Mouse (Mus musculus): ENCODE data around the gene Parp11. TPM values are rescaled to one million over a fixed set of nuclear protein-coding genes. Genes with fewer than 3 reads are reported as not detected.
"Not testable (repeated sequence)": the region's sequence is repeated elsewhere in the genome, so short reads cannot be mapped to it uniquely, and the experiment has no call there.

Gene Parp11
- polyA plus RNA-seq, 1 experiment, result 6.7 TPM

- DNase-seq (ENCODE audit: low read depth, low spot score), result no peak
Measured at GRCm38 (mm10) chr6:127492561-127492960, 45.9 kb downstream of the Parp11 start.

GRCm38 (mm10) chr6:127493750-127494149, 47.1 kb downstream of the Parp11 start:
- no peak for DNase-seq (ENCODE audit: low read depth, low spot score)
- 93% methylated on average over 13 of the region's 13 CpGs for WGBS

More at GRCm38 (mm10) chr6:127492561-127492960, 45.9 kb downstream of the Parp11 start:
- WGBS, result 86% methylated on average over 4 of the region's 4 CpGs

- WGBS, result 33% methylated on average over 9 of the region's 9 CpGs
- DNase-seq (ENCODE audit: low read depth, low spot score), result no peak
Measured at GRCm38 (mm10) chr6:127494357-127494756, 47.7 kb downstream of the Parp11 start.

- 95% methylated on average over 2 of the region's 2 CpGs for WGBS
- no peak for DNase-seq (ENCODE audit: low read depth, low spot score)
Measured at GRCm38 (mm10) chr6:127495251-127495650, 48.6 kb downstream of the Parp11 start.

- DNase-seq (ENCODE audit: low read depth, low spot score), result no peak
- 48% methylated on average over 6 of the region's 6 CpGs for WGBS
Measured at GRCm38 (mm10) chr6:127495876-127496275, 49.2 kb downstream of the Parp11 start.

GRCm38 (mm10) chr6:127496841-127497656, 50.4 kb downstream of the Parp11 start:
- WGBS, result 83% methylated on average over 18 of the region's 18 CpGs
- no peak for DNase-seq (ENCODE audit: low read depth, low spot score)

- 62% methylated on average over 9 of the region's 9 CpGs for WGBS
- no peak for DNase-seq (ENCODE audit: low read depth, low spot score)
Measured at GRCm38 (mm10) chr6:127500119-127500518, 53.5 kb downstream of the Parp11 start.

- DNase-seq (ENCODE audit: low read depth, low spot score), result no peak
- 83% methylated on average over 3 of the region's 3 CpGs for WGBS
Measured at GRCm38 (mm10) chr6:127500806-127501205, 54.2 kb downstream of the Parp11 start.

GRCm38 (mm10) chr6:127502530-127502929, 55.9 kb downstream of the Parp11 start:
- DNase-seq (ENCODE audit: low read depth, low spot score), result peak; percentile 8
- 51% methylated on average over 3 of the region's 3 CpGs for WGBS

- DNase-seq (ENCODE audit: low read depth, low spot score), result not testable (repeated sequence)
- 85% methylated on average over 7 of the region's 12 CpGs for whole genome bisulfite sequencing
Measured at GRCm38 (mm10) chr6:127513776-127514175, 67.1 kb downstream of the Parp11 start.

GRCm38 (mm10) chr6:127521176-127521575, 74.5 kb downstream of the Parp11 start:
- WGBS, result 55% methylated on average over 8 of the region's 8 CpGs
- DNase-seq (ENCODE audit: low read depth, low spot score), result no peak

GRCm38 (mm10) chr6:127522326-127522725, 75.7 kb downstream of the Parp11 start:
- WGBS, result 34% methylated on average over 9 of the region's 9 CpGs
- DNase-seq (ENCODE audit: low read depth, low spot score), result no peak

GRCm38 (mm10) chr6:127524442-127524841, 77.8 kb downstream of the Parp11 start:
- WGBS, result 30% methylated on average over 8 of the region's 8 CpGs
- DNase-seq (ENCODE audit: low read depth, low spot score), result no peak

GRCm38 (mm10) chr6:127528625-127529024, 82.0 kb downstream of the Parp11 start:
- 86% methylated on average over 7 of the region's 7 CpGs for WGBS
- no peak for DNase-seq (ENCODE audit: low read depth, low spot score)

GRCm38 (mm10) chr6:127529451-127529850, 82.8 kb downstream of the Parp11 start:
- DNase-seq (ENCODE audit: low read depth, low spot score), result no peak
- 16% methylated on average over 2 of the region's 2 CpGs for WGBS

GRCm38 (mm10) chr6:127530206-127530605, 83.6 kb downstream of the Parp11 start:
- DNase-seq (ENCODE audit: low read depth, low spot score), result no peak
- 52% methylated on average over 3 of the region's 3 CpGs for WGBS

- 44% methylated on average over 3 of the region's 3 CpGs for WGBS
- no peak for DNase-seq (ENCODE audit: low read depth, low spot score)
Measured at GRCm38 (mm10) chr6:127531412-127532205, 85.0 kb downstream of the Parp11 start.

- WGBS, result 73% methylated on average over 5 of the region's 5 CpGs
- DNase-seq (ENCODE audit: low read depth, low spot score), result no peak
Measured at GRCm38 (mm10) chr6:127532304-127532703, 85.7 kb downstream of the Parp11 start.

- no peak for DNase-seq (ENCODE audit: low read depth, low spot score)
- WGBS, result 79% methylated on average over 5 of the region's 5 CpGs
Measured at GRCm38 (mm10) chr6:127533766-127534165, 87.1 kb downstream of the Parp11 start.

GRCm38 (mm10) chr6:127537035-127537434, 90.4 kb downstream of the Parp11 start:
- no peak for DNase-seq (ENCODE audit: low read depth, low spot score)
- 58% methylated on average over 7 of the region's 7 CpGs for WGBS

- 57% methylated on average over 2 of the region's 2 CpGs for WGBS
- DNase-seq (ENCODE audit: low read depth, low spot score), result no peak
Measured at GRCm38 (mm10) chr6:127538118-127538517, 91.5 kb downstream of the Parp11 start.
